Mouse (Mus musculus): ENCODE measurements at regions not wholly inside any gene's neighbourhood (a gene's known extent, or its start where the extent isn't known, plus 50 kb on each side); places are given as distances from the start of the nearest gene placed in this dataset.

DNA sequence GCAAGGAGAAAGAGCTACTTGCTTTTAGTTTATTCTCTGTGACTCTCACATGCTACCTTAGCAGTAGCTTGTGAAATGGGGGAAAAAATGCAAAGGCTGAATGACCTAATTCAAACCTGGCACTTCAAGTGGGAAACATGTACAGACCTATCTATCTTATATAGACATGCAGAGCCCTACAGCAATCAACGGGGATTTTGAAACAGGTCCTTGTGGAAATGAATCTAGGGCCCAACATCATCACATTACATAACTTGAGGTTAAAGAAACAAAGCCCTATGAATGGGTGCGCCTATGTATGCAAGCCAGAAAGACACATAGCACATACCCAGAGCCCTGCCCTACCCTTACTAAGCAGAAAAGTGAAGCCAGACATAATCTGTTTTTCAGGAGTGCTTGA is 371.8 kb upstream of the A1bg start:
- TF ChIP-seq E2F4 (IDR thresholded peaks at IDR 0.05; ENCODE audit: insufficient read depth) (no peak), POLR2A (IDR thresholded peaks at IDR 0.05; ENCODE audit: insufficient read length, low read depth) (no peak)

All from myocyte (in vitro differentiated cells).